ENCODE assay signal across 21 mouse cellular contexts in the genomic region with DNA sequence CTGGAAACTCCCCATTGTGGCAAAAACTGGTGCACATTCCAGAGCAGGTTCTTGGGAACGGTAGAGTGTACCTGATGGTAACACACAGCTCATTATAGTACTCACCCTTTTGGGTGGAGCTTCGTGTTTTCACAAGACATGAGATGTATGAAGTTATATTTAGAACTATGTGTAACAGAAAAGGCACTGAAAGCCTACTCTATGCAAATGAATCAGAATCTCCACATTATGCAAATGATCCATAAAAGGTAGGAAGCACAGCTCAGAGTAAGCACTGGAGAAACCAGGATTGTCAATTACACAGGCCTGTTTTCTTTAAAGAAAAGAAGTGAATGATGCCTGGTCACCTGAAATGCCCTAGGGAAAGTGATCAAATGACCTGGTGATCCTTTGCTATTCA. TPM values are rescaled to one million over a fixed set of nuclear protein-coding genes. Genes with fewer than 3 reads are reported as not detected.
DNase-seq lines count a peak whose midpoint lies in the region; ATAC-seq and TF ChIP-seq lines count a peak whose summit lies in the region.
"Not testable (repeated sequence)": the region's sequence is repeated elsewhere in the genome, so short reads cannot be mapped to it uniquely, and the experiment has no call there.
"Had no signal": no experiment of that assay in that cellular context is flagged by ENCODE, and none has a peak within 500 bp of the region (broad histone marks: within the 10 kb centered on the region; RNA-seq: fewer than 3 reads in every experiment).

No protein-coding gene starts in this region.

- not testable (repeated sequence) for H3K36me3 ChIP-seq in CH12.LX (replicated peaks in 1 of 2; ENCODE audit: control insufficient read depth in 1 of 2, insufficient read depth in 1 of 2, low read length in 1 of 2); forebrain, postnatal 0 days (ENCODE audit: insufficient read depth)

- 76% methylated on average over 2 of the region's 2 CpGs for WGBS in forebrain, postnatal 0 days

- H3K27me3 ChIP-seq in CH12.LX (replicated peaks); forebrain, postnatal 0 days (ENCODE audit: insufficient read depth, low read length): not testable (repeated sequence)

- H3K4me2 ChIP-seq in CH12.LX (ENCODE audit: insufficient read depth, low read depth, poor library complexity, severe bottlenecking); forebrain, postnatal 0 days (ENCODE audit: low read depth): not testable (repeated sequence)

- not testable (repeated sequence) for TF ChIP-seq CTCF in CH12.LX (conservative IDR thresholded peaks at IDR 0.05 in 1 of 2, IDR thresholded peaks at IDR 0.05 in 1 of 2; ENCODE audit: low read depth in 2 of 2, low read length in 2 of 2); forebrain, postnatal 0 days (IDR thresholded peaks at IDR 0.05; ENCODE audit: low read depth)

- H3K27ac ChIP-seq in CH12.LX (ENCODE audit: insufficient read depth, low read depth); forebrain, postnatal 0 days (ENCODE audit: low read depth, low read length): not testable (repeated sequence)

- in situ Hi-C loops in CH12.LX (cut with MboI; ENCODE audit: low pct_ligation_motif_present, low pct_unique_long_range_greater_than_20kb, low sequenced_read_pairs): not testable (repeated sequence)

- not testable (repeated sequence) for H3K4me3 ChIP-seq in CH12.LX (replicated peaks in 1 of 3; ENCODE audit: low read depth in 2 of 3, low read length in 2 of 3, poor library complexity in 1 of 3); forebrain, postnatal 0 days (ENCODE audit: low read depth, low read length)

- not testable (repeated sequence) for H3K9me3 ChIP-seq in CH12.LX (replicated peaks; ENCODE audit: low read length); forebrain, postnatal 0 days (ENCODE audit: low read length)

- peaks cover 0 to 15% of the 10 kb centered on the region in 2 experiments; a peak in 2 of 4 replicates for H3K4me1 ChIP-seq in CH12.LX (ENCODE audit: control insufficient read depth in 1 of 2, insufficient read depth in 2 of 2)
- H3K4me1 ChIP-seq in forebrain, postnatal 0 days (ENCODE audit: insufficient read depth): not testable (repeated sequence)

- dilution Hi-C loops in CH12.LX (cut with MboI; ENCODE audit: extremely low pct_ligation_motif_present, extremely low pct_unique_long_range_greater_than_20kb, low sequenced_read_pairs): not testable (repeated sequence)

- ATAC-seq in forebrain, postnatal 0 days: peak; percentile 48; the same call in 1 of the 2 replicates
- ATAC-seq in frontal cortex, adult (ENCODE audit: low TSS enrichment): peak; percentile 92

- TF ChIP-seq POLR2A in CH12.LX (IDR thresholded peaks at IDR 0.05; ENCODE audit: low read depth, low read length): not testable (repeated sequence)

- DNase-seq in CH12.LX (ENCODE audit: extremely low read depth): peak; percentile 18
- DNase-seq in brain, adult 2 months (ENCODE audit: low read depth, low spot score): peak; percentile 2
- DNase-seq in forebrain, postnatal 0 days: not testable (repeated sequence)

- not testable (repeated sequence) for TF ChIP-seq EP300 in CH12.LX (IDR thresholded peaks at IDR 0.05; ENCODE audit: low read length)

- not testable (repeated sequence) for H3K79me2 ChIP-seq in CH12.LX (replicated peaks; ENCODE audit: control insufficient read depth, extremely low read depth, insufficient read depth, poor library complexity, severe bottlenecking)

- not testable (repeated sequence) for TF ChIP-seq RAD21 in CH12.LX (IDR thresholded peaks at IDR 0.05; ENCODE audit: low read depth, low read length)

- H3K9ac ChIP-seq in CH12.LX (ENCODE audit: insufficient read depth, low read depth); forebrain, postnatal 0 days: not testable (repeated sequence)

TF ChIP-seq in CH12.LX, 34 proteins besides CTCF, POLR2A, EP300 and RAD21:
- TF ChIP-seq MEF2A (IDR thresholded peaks at IDR 0.05; ENCODE audit: borderline replicate concordance, low read depth, low read length): 0 out of 2 replicates have a peak, but pooled peaks have one; percentile 21

RNA-seq across cellular contexts. Expression of a gene that starts 14.9 kb away (rescaled TPM):
- total RNA-seq in CH12.LX (2012; rRNA removed) (not detected in 2 replicates), CH12.LX (2014; rRNA removed) (not detected in 2 replicates)
- polyA plus RNA-seq in CH12.LX (2012; ENCODE audit: insufficient read length, low read depth): not detected in 2 replicates
- total RNA-seq in forebrain, postnatal 0 days (2014; rRNA removed): not detected in 2 replicates
- not detected in 2 replicates for polyA plus RNA-seq in forebrain, postnatal 0 days (2015; fragmentation: Nextera tagmentation; extraction: Ambion mirVana)
- total RNA-seq: ES-E14, G1E, MEL had no signal
- polyA plus RNA-seq: C2C12, G1E, Patski had no signal

RNA-seq across cellular contexts. Expression of a gene that starts 36.1 kb away (rescaled TPM):
- total RNA-seq in CH12.LX (2012; rRNA removed): not detected in 2 replicates
- total RNA-seq in CH12.LX (2014; rRNA removed): not detected in 2 replicates
- not detected in 2 replicates for polyA plus RNA-seq in CH12.LX (2012; ENCODE audit: insufficient read length, low read depth)
- total RNA-seq in forebrain, postnatal 0 days (2014; rRNA removed): not detected in 2 replicates
- not detected in 2 replicates for polyA plus RNA-seq in forebrain, postnatal 0 days (2015; fragmentation: Nextera tagmentation; extraction: Ambion mirVana)
- total RNA-seq: adrenal gland, adult 18-20 months; adrenal gland, adult 2 months; adrenal gland, adult 8-10 months; adrenal gland, postnatal 10 days; adrenal gland, postnatal 14 days; adrenal gland, postnatal 25 days; adrenal gland, postnatal 36 days; adrenal gland, postnatal 4 days; ES-E14; MEL had no signal
- polyA plus RNA-seq: activated CD4-positive, CD25-positive, alpha-beta regulatory T cell, adult 4 months; adrenal gland, adult 2 months; brain, embryonic 14.5 days; C2C12; CD4-positive, CD25-positive, alpha-beta regulatory T cell, adult 4 months; cerebellum, adult 2 months; G1E; Patski had no signal
